Mouse (Mus musculus) embryonic facial prominence, embryonic 10.5 days (tissue): ENCODE measurements at regions not wholly inside any gene's neighbourhood (a gene's known extent, or its start where the extent isn't known, plus 50 kb on each side); places are given as distances from the start of the nearest gene placed in this dataset.

Source experiments
- DNase-seq: peaks from one replicate; pipeline ENCODE4 v3.0.0-alpha.2; 2017; ENCODE audit warnings: low spot score
- H3K27ac ChIP-seq: fragments of 300-500 bp; sonication (generic); replicated peaks from 2 replicates; pipeline ENCODE4 v1.5.1; 2016; ENCODE audit warnings: mild to moderate bottlenecking
- H3K27me3 ChIP-seq: fragments of 300-500 bp; sonication (generic); replicated peaks from 2 replicates; pipeline ENCODE4 v1.6.1; 2016; ENCODE audit warnings: low read depth, mild to moderate bottlenecking; ENCODE audit not compliant: poor library complexity, severe bottlenecking
- H3K36me3 ChIP-seq: fragments of 300-500 bp; sonication (generic); replicated peaks from 2 replicates; pipeline ENCODE4 v1.6.1; 2016; ENCODE audit warnings: mild to moderate bottlenecking, moderate library complexity
- H3K4me1 ChIP-seq: fragments of 300-500 bp; sonication (generic); 2 replicates; pipeline ENCODE4 v1.6.1; 2016
- H3K4me3 ChIP-seq: fragments of 300-500 bp; sonication (generic); 2 replicates; pipeline ENCODE4 v1.5.1; 2016; ENCODE audit warnings: mild to moderate bottlenecking, moderate library complexity
- H3K9me3 ChIP-seq: fragments of 300-500 bp; sonication (generic); 2 replicates; pipeline ENCODE4 v1.6.1; 2016; ENCODE audit warnings: mild to moderate bottlenecking
- WGBS: fragments of 180-500 bp; shearing (Covaris S2); methylation state at CpG from one replicate; pipeline ENCODE4 v1.1.7; 2016; 5-methylcytosine and 5-hydroxymethylcytosine counted together

GRCm38 (mm10) chr9:112490963-112491362, 255.2 kb upstream of the Arpp21 start:
- no peaks in the 10 kb centered on the region for H3K27me3 ChIP-seq
- H3K27ac ChIP-seq = no peak overlapping the region
- H3K36me3 ChIP-seq = no peaks in the 10 kb centered on the region
- H3K4me3 ChIP-seq = no peak overlapping the region
- no peaks in the 10 kb centered on the region for H3K9me3 ChIP-seq
- no peak for DNase-seq
- no peaks in the 10 kb centered on the region for H3K4me1 ChIP-seq
- 79% methylated on average over 1 of the region's 1 CpGs for WGBS

- no peak for DNase-seq
- 84% methylated on average over 2 of the region's 2 CpGs for WGBS
- no peaks in the 10 kb centered on the region for H3K4me1 ChIP-seq
- no peaks in the 10 kb centered on the region for H3K36me3 ChIP-seq
- H3K27me3 ChIP-seq = no peaks in the 10 kb centered on the region
- H3K27ac ChIP-seq = no peak overlapping the region
- H3K4me3 ChIP-seq = no peak overlapping the region
- H3K9me3 ChIP-seq = no peaks in the 10 kb centered on the region
Observed at GRCm38 (mm10) chr9:112476644-112477043, 240.9 kb upstream of the Arpp21 start.

DNA sequence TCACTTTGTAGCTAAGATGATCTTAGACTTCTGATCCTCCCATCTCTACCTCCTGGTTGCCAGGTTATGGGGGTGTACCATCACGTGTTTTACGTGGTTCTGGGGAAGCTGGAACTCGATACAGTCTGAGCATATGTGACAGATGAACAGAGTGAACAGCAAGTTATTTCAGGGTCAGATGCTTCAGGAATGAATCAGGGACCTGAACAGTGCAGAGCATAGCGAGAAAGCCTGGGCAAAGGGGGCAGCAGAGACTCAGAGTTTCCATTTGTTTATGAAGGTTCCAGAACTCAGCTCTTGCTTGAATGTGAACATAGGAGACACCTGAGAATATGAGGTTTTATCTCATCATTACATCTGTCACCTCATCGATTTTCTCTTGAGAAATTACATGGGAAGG, 221.9 kb upstream of the Arpp21 start:
- H3K4me3 ChIP-seq = no peak overlapping the region
- H3K27ac ChIP-seq = no peak overlapping the region
- 86% methylated on average over 5 of the region's 5 CpGs for WGBS
- no peaks in the 10 kb centered on the region for H3K27me3 ChIP-seq
- H3K9me3 ChIP-seq = no peaks in the 10 kb centered on the region
- DNase-seq = no peak
- no peaks in the 10 kb centered on the region for H3K36me3 ChIP-seq
- H3K4me1 ChIP-seq = peaks cover 6% of the 10 kb centered on the region

- WGBS = 36% methylated on average over 6 of the region's 6 CpGs
- Histone ChIP-seq H3K4me1 (peaks cover 6% of the 10 kb centered on the region), H3K9me3 (no peaks in the 10 kb centered on the region), H3K27me3 (no peaks in the 10 kb centered on the region), H3K36me3 (no peaks in the 10 kb centered on the region), H3K27ac (no peak overlapping the region), H3K4me3 (no peak overlapping the region)
- DNase-seq = peak; percentile 41
Observed at GRCm38 (mm10) chr9:112454706-112455105, 219.0 kb upstream of the Arpp21 start.

- H3K27ac ChIP-seq = no peak overlapping the region
- H3K9me3 ChIP-seq = no peaks in the 10 kb centered on the region
- DNase-seq = peak; percentile 37
- no peaks in the 10 kb centered on the region for H3K36me3 ChIP-seq
- 8% methylated on average over 2 of the region's 2 CpGs for WGBS
- no peak overlapping the region for H3K4me3 ChIP-seq
- H3K27me3 ChIP-seq = no peaks in the 10 kb centered on the region
- H3K4me1 ChIP-seq = no peaks in the 10 kb centered on the region
Observed at GRCm38 (mm10) chr9:112447515-112447914, 211.8 kb upstream of the Arpp21 start.

- no peaks in the 10 kb centered on the region for H3K4me1 ChIP-seq
- no peaks in the 10 kb centered on the region for H3K27me3 ChIP-seq
- DNase-seq = no peak
- 69% methylated on average over 3 of the region's 3 CpGs for WGBS
- no peaks in the 10 kb centered on the region for H3K9me3 ChIP-seq
- no peak overlapping the region for H3K4me3 ChIP-seq
- no peaks in the 10 kb centered on the region for H3K36me3 ChIP-seq
- H3K27ac ChIP-seq = no peak overlapping the region
Observed at GRCm38 (mm10) chr9:112446981-112447380, 211.2 kb upstream of the Arpp21 start.

DNA sequence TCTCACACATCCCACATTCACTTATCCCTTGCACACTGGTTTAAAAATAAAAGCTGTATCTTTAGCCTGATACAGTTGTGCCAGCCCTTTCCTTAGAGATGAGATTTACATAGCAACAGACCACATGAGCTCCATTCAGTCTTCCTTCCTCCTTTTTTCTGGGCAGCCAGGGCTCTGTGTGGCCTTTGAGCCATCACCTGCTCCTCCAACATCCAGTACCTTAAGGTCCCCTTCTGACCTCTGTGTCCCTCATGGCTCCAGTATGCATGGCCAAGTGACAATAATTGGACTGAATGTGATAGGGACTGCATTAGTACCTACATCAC, 210.3 kb upstream of the Arpp21 start:
- Histone ChIP-seq H3K9me3 (no peaks in the 10 kb centered on the region), H3K36me3 (no peaks in the 10 kb centered on the region), H3K4me1 (no peaks in the 10 kb centered on the region), H3K27ac (no peak overlapping the region), H3K27me3 (no peaks in the 10 kb centered on the region), H3K4me3 (no peak overlapping the region)
- DNase-seq = no peak

- Histone ChIP-seq H3K27me3 (no peaks in the 10 kb centered on the region), H3K27ac (no peak overlapping the region), H3K36me3 (no peaks in the 10 kb centered on the region), H3K9me3 (no peaks in the 10 kb centered on the region), H3K4me1 (no peaks in the 10 kb centered on the region), H3K4me3 (no peak overlapping the region)
- 96% methylated on average over 4 of the region's 4 CpGs for WGBS
- no peak for DNase-seq
Observed at GRCm38 (mm10) chr9:112445230-112446026, 209.7 kb upstream of the Arpp21 start.

DNA sequence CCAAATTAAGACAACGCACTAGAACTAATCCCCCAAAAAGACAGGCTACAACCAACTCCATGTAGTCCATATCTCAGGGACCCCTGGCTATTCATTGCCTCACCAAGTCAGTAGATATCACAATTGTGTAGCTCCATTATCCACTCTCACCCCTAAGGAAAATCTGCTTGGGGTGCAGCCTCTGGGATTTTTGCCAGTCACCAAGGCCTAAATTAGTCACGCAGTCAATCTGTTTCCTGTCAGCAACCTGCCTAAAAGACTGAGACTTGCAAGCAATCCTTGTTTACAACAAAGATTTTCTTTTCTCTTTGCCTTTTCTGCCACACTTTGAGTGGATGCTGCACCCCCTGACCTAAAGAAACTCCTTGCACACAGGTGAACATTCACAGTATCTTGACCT, 208.5 kb upstream of the Arpp21 start:
- Histone ChIP-seq H3K27ac (no peak overlapping the region), H3K9me3 (no peaks in the 10 kb centered on the region), H3K4me1 (no peaks in the 10 kb centered on the region), H3K36me3 (no peaks in the 10 kb centered on the region), H3K4me3 (no peak overlapping the region), H3K27me3 (no peaks in the 10 kb centered on the region)
- no peak for DNase-seq
- WGBS = 85% methylated on average over 2 of the region's 2 CpGs

- no peaks in the 10 kb centered on the region for H3K36me3 ChIP-seq
- no peak overlapping the region for H3K4me3 ChIP-seq
- no peak for DNase-seq
- no peaks in the 10 kb centered on the region for H3K9me3 ChIP-seq
- H3K27ac ChIP-seq = no peak overlapping the region
- 90% methylated on average over 2 of the region's 2 CpGs for WGBS
- no peaks in the 10 kb centered on the region for H3K27me3 ChIP-seq
- H3K4me1 ChIP-seq = no peaks in the 10 kb centered on the region
Observed at GRCm38 (mm10) chr9:112436094-112436493, 200.4 kb upstream of the Arpp21 start.

GRCm38 (mm10) chr9:112431920-112432437, 196.2 kb upstream of the Arpp21 start:
- Histone ChIP-seq H3K4me3 (no peak overlapping the region), H3K4me1 (no peaks in the 10 kb centered on the region), H3K27ac (no peak overlapping the region), H3K36me3 (no peaks in the 10 kb centered on the region), H3K27me3 (no peaks in the 10 kb centered on the region), H3K9me3 (no peaks in the 10 kb centered on the region)
- DNase-seq = no peak
- WGBS = 85% methylated on average over 4 of the region's 4 CpGs

- no peaks in the 10 kb centered on the region for H3K27me3 ChIP-seq
- H3K27ac ChIP-seq = no peak overlapping the region
- no peaks in the 10 kb centered on the region for H3K36me3 ChIP-seq
- no peaks in the 10 kb centered on the region for H3K4me1 ChIP-seq
- no peak overlapping the region for H3K4me3 ChIP-seq
- no peak for DNase-seq
- H3K9me3 ChIP-seq = no peaks in the 10 kb centered on the region
- 76% methylated on average over 3 of the region's 3 CpGs for WGBS
Observed at GRCm38 (mm10) chr9:112429196-112429595, 193.5 kb upstream of the Arpp21 start.

- Histone ChIP-seq H3K4me1 (no peaks in the 10 kb centered on the region), H3K27ac (no peak overlapping the region), H3K36me3 (no peaks in the 10 kb centered on the region), H3K27me3 (no peaks in the 10 kb centered on the region), H3K4me3 (no peak overlapping the region), H3K9me3 (0 out of 2 replicates have a peak, but pooled peaks cover 3% of the 10 kb centered on the region)
- DNase-seq = no peak
Observed at GRCm38 (mm10) chr9:112405772-112406315, 170.1 kb upstream of the Arpp21 start.
